Mouse (Mus musculus): ENCODE measurements around the gene Gm6121. TPM values are rescaled to one million over a fixed set of nuclear protein-coding genes. Genes with fewer than 3 reads are reported as not detected.
"Not testable (repeated sequence)": the region's sequence is repeated elsewhere in the genome, so short reads cannot be mapped to it uniquely, and the experiment has no call there.

The Gm6121 gene
- not detected in 2 replicates for polyA plus RNA-seq (2015; fragmentation: Nextera tagmentation; extraction: Ambion mirVana)

DNA sequence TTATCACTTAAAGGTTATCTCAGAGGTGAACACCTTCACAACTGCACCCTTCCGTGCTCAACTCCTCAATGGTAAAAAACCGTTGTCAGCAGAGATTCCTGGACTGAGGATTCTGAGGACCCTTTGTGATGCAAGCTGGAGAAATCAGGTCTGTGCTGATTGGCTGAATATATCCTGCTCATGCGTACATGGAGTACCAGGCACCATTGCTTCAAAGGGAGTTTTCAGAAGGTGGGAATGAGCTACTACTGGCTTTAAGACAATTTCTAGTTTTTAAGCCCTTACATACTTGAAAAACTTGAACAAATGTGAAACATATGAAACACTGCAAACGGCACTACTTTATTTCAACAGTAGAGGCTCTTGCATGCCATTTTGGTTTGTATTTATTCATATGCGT, at the start of gene Gm6121:
TSS of gene Gm6121 (minus strand) at position 101 of the 400 bp plus-strand sequence.
- H3K36me3 ChIP-seq (ENCODE audit: control insufficient read depth, insufficient read depth, low read length); H3K4me1 ChIP-seq (ENCODE audit: control insufficient read depth, insufficient read depth, low read depth, low read length); H3K27ac ChIP-seq (ENCODE audit: low read depth, low read length); H3K9ac ChIP-seq (ENCODE audit: low read depth, low read length); H3K9me3 ChIP-seq (ENCODE audit: control insufficient read depth, low read length); H3K27me3 ChIP-seq (replicated peaks; ENCODE audit: control insufficient read depth, insufficient read depth, low read length); ATAC-seq; H3K4me2 ChIP-seq (ENCODE audit: low read length); H3K4me3 ChIP-seq (ENCODE audit: low read length): not testable (repeated sequence)
- no CpG with 5 or more reads among the region's 5 CpGs for WGBS

Other genes starting within 250 kb of the Gm6121 start
- gene Gm14525, start 233.1 kb downstream of the Gm6121 start, polyA plus RNA-seq (2015; fragmentation: Nextera tagmentation; extraction: Ambion mirVana): not detected in 2 replicates

All from hindbrain, embryonic 16.5 days (tissue).